Mouse (Mus musculus) stomach, embryonic 14.5 days (tissue): ENCODE data around the gene Fam184a. TPM values are rescaled to one million over a fixed set of nuclear protein-coding genes. Genes with fewer than 3 reads are reported as not detected.

Experiments used
- ATAC-seq: fragments of 200-750 bp; cut with Nextera tagmentation; 2 replicates; pipeline ENCODE4 v1.8.0; 2017; ENCODE audit warnings: low read depth, moderate TSS enrichment; ENCODE audit not compliant: insufficient number of reproducible peaks, insufficient read depth, low FRiP score
- H3K27ac ChIP-seq: fragments of 300-500 bp; sonication (generic); 2 replicates; pipeline ENCODE4 v1.5.1; 2014; ENCODE audit warnings: mild to moderate bottlenecking, low read length, moderate library complexity, mixed read lengths
- H3K27me3 ChIP-seq: fragments of 300-500 bp; sonication (generic); 2 replicates; pipeline ENCODE4 v1.6.1; 2014; ENCODE audit warnings: low read length, control low read depth, mixed read lengths; ENCODE audit not compliant: control insufficient read depth, insufficient read depth
- H3K36me3 ChIP-seq: fragments of 300-500 bp; sonication (generic); 2 replicates; pipeline ENCODE4 v1.6.1; 2014; ENCODE audit warnings: mild to moderate bottlenecking, control low read depth, low read length, moderate library complexity, mixed read lengths; ENCODE audit not compliant: control insufficient read depth, insufficient read depth
- H3K4me1 ChIP-seq: fragments of 300-500 bp; sonication (generic); 2 replicates; pipeline ENCODE4 v1.6.1; 2014; ENCODE audit warnings: low read length, control low read depth, mixed read lengths; ENCODE audit not compliant: control insufficient read depth, insufficient read depth
- H3K4me2 ChIP-seq: fragments of 300-500 bp; sonication (generic); replicated peaks from 2 replicates; pipeline ENCODE4 v1.6.1; 2014; ENCODE audit warnings: low read depth, low read length, control low read depth
- H3K4me3 ChIP-seq: fragments of 300-500 bp; sonication (generic); 2 replicates; pipeline ENCODE4 v1.5.1; 2014; ENCODE audit warnings: low read depth, low read length, control low read depth
- H3K9ac ChIP-seq: fragments of 300-500 bp; sonication (generic); replicated peaks from 2 replicates; pipeline ENCODE4 v1.6.1; 2014; ENCODE audit warnings: low read depth, mild to moderate bottlenecking, control low read depth, low read length, moderate library complexity, mixed read lengths
- H3K9me3 ChIP-seq: fragments of 300-500 bp; sonication (generic); 2 replicates; pipeline ENCODE4 v1.6.1; 2016; ENCODE audit warnings: low read depth, low read length, control low read depth; ENCODE audit not compliant: control insufficient read depth
- WGBS: fragments of 180-500 bp; shearing (Covaris S2); extraction: QIAGEN DNeasy Blood & Tissue Kit; methylation state at CpG from one replicate; pipeline ENCODE4 v1.1.7; 2014; 5-methylcytosine and 5-hydroxymethylcytosine counted together
- polyA plus RNA-seq: library from polyadenylated mRNA; unstranded; fragments of >200 nt; fragmentation: Nextera tagmentation; extraction: Ambion mirVana; gene quantifications from 2 replicates; pipeline ENCODE4 v1.2.1, GENCODE M21; 2014

Fam184a gene
- polyA plus RNA-seq = 5.4 and 7.4 TPM in 2 replicates

- peak; percentile 86 for ATAC-seq
- no peaks in the 10 kb centered on the region for H3K36me3 ChIP-seq
Measured at GRCm38 (mm10) chr10:53750955-53751652, at the start of gene Fam184a. Gene Fam184a, minus strand, starts transcription at chr10:53751123.

DNA sequence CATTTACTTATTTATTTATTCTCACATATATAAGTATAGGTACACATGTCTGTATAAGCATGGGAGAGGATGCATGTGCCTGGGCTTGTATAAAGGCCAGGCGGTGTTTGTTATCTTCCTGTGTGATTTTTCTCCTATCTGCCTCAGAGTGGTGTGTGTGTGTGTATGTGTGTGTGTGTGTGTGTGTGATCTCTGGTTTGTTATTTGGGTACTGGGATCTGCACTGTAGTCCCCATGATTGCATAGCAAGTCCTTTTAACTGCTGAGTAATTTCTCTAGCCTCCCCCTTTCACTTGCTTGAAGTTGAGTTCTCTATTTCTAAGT is 45.3 kb upstream of the Fam184a start:
- Histone ChIP-seq H3K4me2 (no peak overlapping the region), H3K27me3 (no peaks in the 10 kb centered on the region), H3K36me3 (no peaks in the 10 kb centered on the region), H3K9ac (no peak overlapping the region), H3K9me3 (no peaks in the 10 kb centered on the region), H3K27ac (no peak overlapping the region), H3K4me1 (no peaks in the 10 kb centered on the region), H3K4me3 (no peak overlapping the region)
- no peak for ATAC-seq
- WGBS = 88% methylated on average over 1 of the region's 1 CpGs

More at GRCm38 (mm10) chr10:53750955-53751652, at the start of gene Fam184a:
- 3% methylated on average over 67 of the region's 71 CpGs for WGBS
- Histone ChIP-seq H3K9ac (peak within 1 kb of the TSS; percentile 42; the same call in 1 of the 2 replicates), H3K4me1 (no peaks in the 10 kb centered on the region), H3K27ac (no peak within 1 kb of the TSS), H3K9me3 (no peaks in the 10 kb centered on the region), H3K4me3 (peak within 1 kb of the TSS; percentile 70), H3K4me2 (peak within 1 kb of the TSS; percentile 83), H3K27me3 (0 out of 2 replicates have a peak, but pooled peaks cover 3% of the 10 kb centered on the region)

GRCm38 (mm10) chr10:53795567-53796257 is 44.8 kb upstream of the Fam184a start:
- H3K4me3 ChIP-seq = no peak overlapping the region
- WGBS = 7% methylated on average over 2 of the region's 2 CpGs
- no peaks in the 10 kb centered on the region for H3K27me3 ChIP-seq
- H3K36me3 ChIP-seq = no peaks in the 10 kb centered on the region
- H3K9ac ChIP-seq = no peak overlapping the region
- no peak for ATAC-seq
- no peak overlapping the region for H3K27ac ChIP-seq
- no peak overlapping the region for H3K4me2 ChIP-seq
- H3K4me1 ChIP-seq = no peaks in the 10 kb centered on the region
- H3K9me3 ChIP-seq = no peaks in the 10 kb centered on the region

GRCm38 (mm10) chr10:53791281-53791680 is 40.4 kb upstream of the Fam184a start:
- ATAC-seq = no peak

DNA sequence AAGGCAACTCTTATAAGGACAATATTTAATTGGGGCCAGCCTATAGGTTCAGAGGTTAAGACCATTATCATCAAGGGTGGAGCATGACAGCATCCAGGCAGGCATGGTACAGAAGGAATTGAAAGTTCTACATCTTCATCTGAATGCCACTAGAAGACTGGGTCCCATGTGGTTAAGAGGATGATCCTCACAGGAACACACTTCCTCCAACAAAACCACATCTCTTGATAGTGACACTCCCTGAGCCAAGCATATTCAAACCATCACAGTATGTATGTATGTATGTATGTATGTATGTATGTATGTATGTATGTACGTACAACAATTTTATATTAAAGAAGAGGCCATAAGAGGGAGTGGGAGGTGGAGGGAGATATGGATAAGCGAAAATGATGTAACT is 25.7 kb upstream of the Fam184a start:
- 95% methylated on average over 2 of the region's 2 CpGs for WGBS
- H3K27me3 ChIP-seq = no peaks in the 10 kb centered on the region
- no peak overlapping the region for H3K27ac ChIP-seq
- H3K9me3 ChIP-seq = no peaks in the 10 kb centered on the region
- no peak for ATAC-seq
- no peak overlapping the region for H3K4me3 ChIP-seq
- no peak overlapping the region for H3K4me2 ChIP-seq
- no peaks in the 10 kb centered on the region for H3K36me3 ChIP-seq
- H3K4me1 ChIP-seq = no peaks in the 10 kb centered on the region
- no peak overlapping the region for H3K9ac ChIP-seq

More at GRCm38 (mm10) chr10:53791281-53791680, 40.4 kb upstream of the Fam184a start:
- Histone ChIP-seq H3K4me3 (no peak overlapping the region), H3K4me1 (no peaks in the 10 kb centered on the region), H3K4me2 (no peak overlapping the region), H3K9ac (no peak overlapping the region), H3K36me3 (no peaks in the 10 kb centered on the region), H3K27ac (no peak overlapping the region), H3K9me3 (no peaks in the 10 kb centered on the region), H3K27me3 (no peaks in the 10 kb centered on the region)
- 74% methylated on average over 2 of the region's 2 CpGs for WGBS

GRCm38 (mm10) chr10:53772708-53773107 is 21.8 kb upstream of the Fam184a start:
- Histone ChIP-seq H3K4me2 (no peak overlapping the region), H3K9ac (no peak overlapping the region), H3K27ac (no peak overlapping the region), H3K4me1 (no peaks in the 10 kb centered on the region), H3K9me3 (no peaks in the 10 kb centered on the region), H3K36me3 (no peaks in the 10 kb centered on the region), H3K4me3 (no peak overlapping the region), H3K27me3 (no peaks in the 10 kb centered on the region)
- no peak for ATAC-seq
- 84% methylated on average over 4 of the region's 4 CpGs for WGBS

DNA sequence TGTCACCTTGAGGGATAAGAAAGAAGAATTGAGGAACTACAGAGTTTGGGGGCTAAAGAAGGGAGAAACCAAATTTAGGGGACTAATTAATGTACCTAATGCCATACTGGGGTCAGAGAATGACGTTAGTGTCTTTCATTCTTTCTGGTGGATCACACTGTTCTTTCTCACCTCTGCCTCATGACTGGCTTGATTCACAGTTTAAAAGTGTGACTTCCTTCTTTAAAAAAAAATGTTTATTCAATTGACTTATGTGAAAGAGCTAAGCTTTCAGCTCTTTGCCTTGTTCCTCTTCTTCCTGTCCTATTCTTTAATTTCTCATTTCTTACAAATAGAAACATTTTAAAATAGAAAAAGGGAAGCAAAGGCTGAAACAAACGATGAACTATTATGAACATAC is 20.6 kb upstream of the Fam184a start:
- Histone ChIP-seq H3K4me2 (no peak overlapping the region), H3K27ac (no peak overlapping the region), H3K27me3 (no peaks in the 10 kb centered on the region), H3K9ac (no peak overlapping the region), H3K9me3 (no peaks in the 10 kb centered on the region), H3K4me1 (no peaks in the 10 kb centered on the region), H3K36me3 (no peaks in the 10 kb centered on the region), H3K4me3 (no peak overlapping the region)
- WGBS = 69% methylated on average over 2 of the region's 2 CpGs
- no peak for ATAC-seq

DNA sequence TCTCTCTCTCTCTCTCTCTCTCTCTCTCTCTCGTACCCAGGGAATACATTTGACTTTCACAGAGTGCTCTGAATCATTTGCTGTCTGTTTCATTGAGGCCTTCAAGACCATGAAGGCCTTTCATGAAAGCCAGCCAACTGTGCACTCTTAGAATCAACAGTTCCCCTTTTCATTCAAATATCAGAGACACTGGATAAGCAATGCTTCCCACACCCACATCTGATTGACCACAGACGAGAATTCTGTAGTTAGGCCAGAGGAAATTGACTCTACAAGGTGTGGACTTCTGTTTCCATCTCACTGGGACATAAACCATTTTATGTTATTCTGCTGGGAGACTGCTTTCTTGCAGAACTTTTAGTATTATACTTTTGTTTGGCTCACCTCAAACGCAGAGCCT is 17.8 kb upstream of the Fam184a start:
- no peak for ATAC-seq
- H3K4me3 ChIP-seq = no peak overlapping the region

More for the DNA sequence above, 17.8 kb upstream of the Fam184a start:
- H3K9me3 ChIP-seq = no peaks in the 10 kb centered on the region
- H3K4me1 ChIP-seq = no peaks in the 10 kb centered on the region
- no peak overlapping the region for H3K4me2 ChIP-seq
- WGBS = 65% methylated on average over 3 of the region's 3 CpGs
- no peaks in the 10 kb centered on the region for H3K27me3 ChIP-seq
- H3K36me3 ChIP-seq = no peaks in the 10 kb centered on the region
- H3K9ac ChIP-seq = no peak overlapping the region
- H3K27ac ChIP-seq = no peak overlapping the region
